Mouse (Mus musculus) G1E (cell line): ENCODE measurements at regions not wholly inside any gene's neighbourhood (a gene's known extent, or its start where the extent isn't known, plus 50 kb on each side); places are given as distances from the start of the nearest gene placed in this dataset.

ENCODE experiments used
- CTCF ChIP-seq: IDR thresholded peaks from 2 replicates; pipeline ENCODE4 v1.5.1; 2012; ENCODE audit warnings: low read depth, low read length, inconsistent platforms, mixed read lengths
- GATA1 ChIP-seq: IDR thresholded peaks from 2 replicates; pipeline ENCODE4 v1.6.1; 2012; ENCODE audit warnings: borderline replicate concordance, low read length, inconsistent platforms, mixed read lengths
- TAL1 ChIP-seq: conservative IDR thresholded peaks from 2 replicates; pipeline ENCODE4 v1.6.1; 2012; ENCODE audit warnings: low read depth, low read length, inconsistent platforms, mixed read lengths

GRCm38 (mm10) chr12:16358831-16359230, 251.9 kb downstream of the Lpin1 start:
- no peak for TF ChIP-seq CTCF
- TF ChIP-seq TAL1 = no peak
- no peak for TF ChIP-seq GATA1
